Mouse (Mus musculus) cerebellum, adult 2 months (tissue): ENCODE data around the gene Vps39.

Experiments
- CTCF ChIP-seq: fragments of 200-500 bp; IDR thresholded peaks from 2 replicates; pipeline ENCODE4 v1.5.1; 2011; ENCODE audit warnings: low read depth, mild to moderate bottlenecking, control low read depth, low read length, moderate library complexity, borderline replicate concordance; ENCODE audit not compliant: insufficient read depth
- POLR2A ChIP-seq: fragments of 200-500 bp; IDR thresholded peaks from 2 replicates; pipeline ENCODE4 v1.6.1; 2011; ENCODE audit warnings: low read length, control low read depth, borderline replicate concordance; ENCODE audit not compliant: insufficient read depth

DNA sequence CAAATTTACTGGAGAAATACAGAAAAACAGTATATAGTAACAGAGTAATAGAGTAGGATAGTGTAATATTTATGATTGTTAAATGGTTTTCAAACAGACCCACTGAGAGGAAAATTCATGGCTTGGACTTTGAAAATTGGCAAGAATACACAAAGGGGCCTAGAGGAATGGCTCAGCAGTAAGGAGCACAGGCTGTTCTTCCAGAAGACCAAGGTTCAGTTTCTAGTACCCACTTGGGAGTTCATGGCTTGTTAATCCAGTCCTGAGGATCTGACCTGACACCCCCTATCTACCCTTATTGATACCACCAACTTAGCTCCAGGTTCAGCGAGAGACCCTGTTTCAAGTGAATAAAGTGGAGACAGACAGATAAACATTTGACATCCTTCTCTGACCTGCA, 45.0 kb upstream of the Vps39 start:
- TF ChIP-seq CTCF, result no peak
- TF ChIP-seq POLR2A, result no peak
